Mouse (Mus musculus) G1E (cell line): ENCODE results near the gene Mmp15. TPM values are rescaled to one million over a fixed set of nuclear protein-coding genes. Genes with fewer than 3 reads are reported as not detected.

ENCODE experiments used
- ATAC-seq: 2 replicates; pipeline ENCODE4 v1.8.0; 2016; ENCODE audit warnings: mild to moderate bottlenecking; ENCODE audit not compliant: insufficient number of reproducible peaks, poor library complexity, low FRiP score, severe bottlenecking; ENCODE audit errors: extremely low read depth
- DNase-seq: peaks from one replicate; pipeline ENCODE4 v3.0.0; 2012; ENCODE audit warnings: low spot score
- H3K27me3 ChIP-seq: 2 replicates; pipeline ENCODE4 v1.6.1; 2012; ENCODE audit warnings: mild to moderate bottlenecking, low read length, inconsistent platforms; ENCODE audit not compliant: insufficient read depth
- H3K36me3 ChIP-seq: replicated peaks from 2 replicates; pipeline ENCODE3; 2012; ENCODE audit warnings: mild to moderate bottlenecking, inconsistent platforms
- H3K4me1 ChIP-seq: 2 replicates; pipeline ENCODE4 v1.6.1; 2012; ENCODE audit warnings: low read depth, low read length, inconsistent platforms, mixed read lengths; ENCODE audit not compliant: insufficient read depth
- H3K4me3 ChIP-seq: 2 replicates; pipeline ENCODE4 v1.5.1; 2012; ENCODE audit warnings: low read depth, mild to moderate bottlenecking, inconsistent platforms, low read length, moderate library complexity, mixed read lengths
- H3K9me3 ChIP-seq: replicated peaks from 2 replicates; pipeline ENCODE4 v1.6.1; 2012; ENCODE audit warnings: inconsistent platforms
- CTCF ChIP-seq: IDR thresholded peaks from 2 replicates; pipeline ENCODE4 v1.5.1; 2012; ENCODE audit warnings: low read depth, low read length, inconsistent platforms, mixed read lengths
- GATA1 ChIP-seq: IDR thresholded peaks from 2 replicates; pipeline ENCODE4 v1.6.1; 2012; ENCODE audit warnings: borderline replicate concordance, low read length, inconsistent platforms, mixed read lengths
- polyA plus RNA-seq: library from polyadenylated mRNA; stranded (reverse); fragments of >175 nt; gene quantifications from 2 replicates; pipeline ENCODE4 v1.2.3, GENCODE M21; 2012
- total RNA-seq, 2 experiments: library from RNA; stranded (forward) in 1 of 2; stranded (reverse) in 1 of 2; fragments of 200-1000 nt in 1 of 2; fragments of >200 nt in 1 of 2; fragmentation: Nextera tagmentation in 1 of 2; gene quantifications; 2 replicates each; pipeline ENCODE4 v1.2.3; 2014 to 2017

The Mmp15 gene
- total and polyA plus RNA-seq, 3 experiments: 0.01 to 0.05 TPM; not detected in 1

DNA sequence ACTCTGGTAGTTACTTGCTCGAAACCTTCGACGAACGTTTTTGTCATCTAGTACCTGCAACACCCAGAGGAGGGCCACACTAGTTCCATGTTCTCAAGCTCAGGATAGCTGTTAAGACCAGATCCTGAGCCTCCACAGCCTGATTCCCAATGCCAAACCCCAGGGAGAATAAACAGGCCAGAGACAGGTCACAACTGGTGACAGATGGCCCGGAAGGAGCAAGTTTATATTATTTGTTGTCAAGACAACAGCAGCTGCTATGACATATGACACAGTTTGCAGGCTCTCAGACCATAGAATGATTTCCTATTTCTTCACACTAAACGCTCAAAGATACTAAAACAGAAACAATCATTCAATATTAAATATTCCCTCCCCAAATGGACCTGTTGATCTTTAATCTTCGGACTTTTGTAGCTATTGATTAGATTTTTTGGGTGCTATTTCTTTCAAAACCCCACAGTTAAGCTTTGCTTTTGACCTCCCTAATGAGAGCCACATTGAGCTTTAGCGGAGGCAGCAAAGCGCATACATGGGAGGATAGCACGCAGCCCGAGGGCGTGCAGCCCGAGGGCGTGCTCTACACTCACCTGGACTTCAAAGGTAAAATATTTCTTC is 70.2 kb downstream of the Mmp15 start:
- DNase-seq (no peak), ATAC-seq (no peak)
- peaks cover 9% of the 10 kb centered on the region; the same call in 1 of the 2 replicates for H3K4me1 ChIP-seq
- H3K27me3 ChIP-seq: no peaks in the 10 kb centered on the region
- no peak for TF ChIP-seq GATA1
- TF ChIP-seq CTCF: no peak
- H3K9me3 ChIP-seq: no peaks in the 10 kb centered on the region
- H3K4me3 ChIP-seq: no peak overlapping the region
- H3K36me3 ChIP-seq: peaks cover 69% of the 10 kb centered on the region

Other genes with a start within 250 kb of the Mmp15 start
- gene Kifc3, start 149.5 kb upstream of the Mmp15 start, total RNA-seq (2014; fragmentation: Nextera tagmentation): not detected in 2 replicates
- 0.16 TPM in 1 of 2 replicates, not detected in the other for gene Kifc3, start 149.5 kb upstream of the Mmp15 start, total RNA-seq (2017)
- not detected in 2 replicates for gene Kifc3, start 149.5 kb upstream of the Mmp15 start, polyA plus RNA-seq
- gene Cngb1, start 45.7 kb upstream of the Mmp15 start, total RNA-seq (2014; fragmentation: Nextera tagmentation): not detected in 2 replicates
- 0.49 TPM in 1 of 2 replicates, not detected in the other for gene Cngb1, start 45.7 kb upstream of the Mmp15 start, total RNA-seq (2017)
- gene Cngb1, start 45.7 kb upstream of the Mmp15 start, polyA plus RNA-seq: not detected in 2 replicates
- gene Tepp, start 41.7 kb upstream of the Mmp15 start, total RNA-seq (2014; fragmentation: Nextera tagmentation): not detected in 2 replicates
- gene Tepp, start 41.7 kb upstream of the Mmp15 start, total RNA-seq (2017): not detected in 2 replicates
- gene Tepp, start 41.7 kb upstream of the Mmp15 start, polyA plus RNA-seq: not detected in 2 replicates
- gene Zfp319, start 20.3 kb upstream of the Mmp15 start, total RNA-seq (2014; fragmentation: Nextera tagmentation): 7.5 TPM in 2 replicates
- gene Zfp319, start 20.3 kb upstream of the Mmp15 start, total RNA-seq (2017): 2.1 and 2.3 TPM in 2 replicates
- 7.2 and 8.2 TPM in 2 replicates for gene Zfp319, start 20.3 kb upstream of the Mmp15 start, polyA plus RNA-seq
- 48.8 and 60.0 TPM in 2 replicates for gene Usb1, start 20.0 kb upstream of the Mmp15 start, total RNA-seq (2014; fragmentation: Nextera tagmentation)
- gene Usb1, start 20.0 kb upstream of the Mmp15 start, total RNA-seq (2017): 40.5 and 40.6 TPM in 2 replicates
- 21.2 and 28.0 TPM in 2 replicates for gene Usb1, start 20.0 kb upstream of the Mmp15 start, polyA plus RNA-seq
- gene Cfap20, start 82.6 kb downstream of the Mmp15 start, total RNA-seq (2014; fragmentation: Nextera tagmentation): 52.3 and 81.0 TPM in 2 replicates
- gene Cfap20, start 82.6 kb downstream of the Mmp15 start, total RNA-seq (2017): 62.4 and 63.0 TPM in 2 replicates
- gene Cfap20, start 82.6 kb downstream of the Mmp15 start, polyA plus RNA-seq: 29.3 and 38.5 TPM in 2 replicates
- gene Csnk2a2, start 137.8 kb downstream of the Mmp15 start, total RNA-seq (2014; fragmentation: Nextera tagmentation): 283 and 300 TPM in 2 replicates
- 31.5 and 45.0 TPM in 2 replicates for gene Csnk2a2, start 137.8 kb downstream of the Mmp15 start, total RNA-seq (2017)
- gene Csnk2a2, start 137.8 kb downstream of the Mmp15 start, polyA plus RNA-seq: 30.8 and 35.8 TPM in 2 replicates
- gene Ccdc113, start 181.8 kb downstream of the Mmp15 start, total RNA-seq (2014; fragmentation: Nextera tagmentation): not detected in 2 replicates
- not detected in 2 replicates for gene Ccdc113, start 181.8 kb downstream of the Mmp15 start, total RNA-seq (2017)
- gene Ccdc113, start 181.8 kb downstream of the Mmp15 start, polyA plus RNA-seq: not detected in 2 replicates
- not detected in 2 replicates for gene Prss54, start 224.1 kb downstream of the Mmp15 start, total RNA-seq (2014; fragmentation: Nextera tagmentation)
- 0.22 TPM in 1 of 2 replicates, not detected in the other for gene Prss54, start 224.1 kb downstream of the Mmp15 start, total RNA-seq (2017)
- gene Prss54, start 224.1 kb downstream of the Mmp15 start, polyA plus RNA-seq: not detected in 2 replicates